Mouse (Mus musculus): ENCODE measurements around the gene Cstf3. TPM values are rescaled to one million over a fixed set of nuclear protein-coding genes. Genes with fewer than 3 reads are reported as not detected.

Cstf3 gene
- total RNA-seq, 1 experiment = 31.8 TPM

- no peak for TF ChIP-seq HCFC1 (IDR thresholded peaks at IDR 0.05; ENCODE audit: borderline replicate concordance, insufficient read depth, low read length)
- TF ChIP-seq ZC3H11A (IDR thresholded peaks at IDR 0.05; ENCODE audit: borderline replicate concordance, low read depth, low read length) = no peak
- TF ChIP-seq MAFK (IDR thresholded peaks at IDR 0.05; ENCODE audit: insufficient read depth, low read depth, low read length) = no peak
- TF ChIP-seq CHD2 (IDR thresholded peaks at IDR 0.05; ENCODE audit: low read depth, low read length) = no peak
- TF ChIP-seq ZNF384 (IDR thresholded peaks at IDR 0.05; ENCODE audit: low read depth, low read length) = no peak
- in situ Hi-C loops (cut with MboI; ENCODE audit: low sequenced_read_pairs in 2 of 2, unreplicated experiment in 2 of 2) = no loop called here
- H3K4me1 ChIP-seq (ENCODE audit: control insufficient read depth in 2 of 2, insufficient read depth in 2 of 2, low read length in 2 of 2, poor library complexity in 1 of 2) = no peaks in the 10 kb centered on the region; a peak in 1 of 4 replicates
- DNase-seq (ENCODE audit: low read depth, low spot score) = no peak
- no peak overlapping the region for H3K27ac ChIP-seq (ENCODE audit: insufficient read depth, low read depth, low read length, poor library complexity, severe bottlenecking)
- no peaks in the 10 kb centered on the region for H3K9me3 ChIP-seq (ENCODE audit: control insufficient read depth, insufficient read depth, low read depth, low read length)
- H3K9ac ChIP-seq (ENCODE audit: insufficient read depth, low read depth, low read length, poor library complexity, severe bottlenecking) = no peak overlapping the region
- no peak overlapping the region for H3K4me3 ChIP-seq (ENCODE audit: insufficient read depth in 1 of 2, low read depth in 1 of 2, low read length in 2 of 2, poor library complexity in 1 of 2, severe bottlenecking in 1 of 2)
- H3K36me3 ChIP-seq (ENCODE audit: control insufficient read depth, insufficient read depth, low read length, poor library complexity, severe bottlenecking) = no peaks in the 10 kb centered on the region
Observed at GRCm38 (mm10) chr2:104688321-104688720, 98.0 kb downstream of the Cstf3 start.

DNA sequence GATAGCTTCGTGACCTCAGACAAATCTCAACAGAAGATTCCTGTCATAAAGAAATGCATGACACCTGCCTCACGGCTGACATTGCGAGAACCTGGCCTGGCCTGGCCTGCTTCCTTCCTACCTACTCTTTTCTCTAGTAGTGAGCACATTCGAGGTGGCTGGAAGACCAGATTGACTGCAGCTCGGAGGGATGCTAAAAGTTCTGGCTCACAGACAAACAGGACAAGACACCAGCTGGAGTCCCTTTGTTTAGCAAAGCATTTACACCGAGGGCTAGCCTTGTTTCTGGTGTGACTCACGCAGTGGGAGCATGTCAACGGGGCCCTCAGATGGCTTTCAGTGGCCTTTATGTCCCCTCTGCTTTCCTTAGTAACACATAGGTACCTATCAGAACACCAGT is 98.4 kb downstream of the Cstf3 start:
- H3K27ac ChIP-seq (ENCODE audit: insufficient read depth, low read depth, low read length, poor library complexity, severe bottlenecking) = no peak overlapping the region
- no peak for DNase-seq (ENCODE audit: low read depth, low spot score)
- no peak overlapping the region for H3K4me3 ChIP-seq (ENCODE audit: insufficient read depth in 1 of 2, low read depth in 1 of 2, low read length in 2 of 2, poor library complexity in 1 of 2, severe bottlenecking in 1 of 2)
- H3K36me3 ChIP-seq (ENCODE audit: control insufficient read depth, insufficient read depth, low read length, poor library complexity, severe bottlenecking) = no peaks in the 10 kb centered on the region
- no peaks in the 10 kb centered on the region for H3K9me3 ChIP-seq (ENCODE audit: control insufficient read depth, insufficient read depth, low read depth, low read length)
- no peak overlapping the region for H3K9ac ChIP-seq (ENCODE audit: insufficient read depth, low read depth, low read length, poor library complexity, severe bottlenecking)
- TF ChIP-seq CHD2 (IDR thresholded peaks at IDR 0.05; ENCODE audit: low read depth, low read length) (no peak), ZNF384 (IDR thresholded peaks at IDR 0.05; ENCODE audit: low read depth, low read length) (no peak), ZC3H11A (IDR thresholded peaks at IDR 0.05; ENCODE audit: borderline replicate concordance, low read depth, low read length) (no peak)
- no peaks in the 10 kb centered on the region; a peak in 1 of 4 replicates for H3K4me1 ChIP-seq (ENCODE audit: control insufficient read depth in 2 of 2, insufficient read depth in 2 of 2, low read length in 2 of 2, poor library complexity in 1 of 2)
- in situ Hi-C loops (cut with MboI; ENCODE audit: low sequenced_read_pairs in 2 of 2, unreplicated experiment in 2 of 2) = no loop called here

DNA sequence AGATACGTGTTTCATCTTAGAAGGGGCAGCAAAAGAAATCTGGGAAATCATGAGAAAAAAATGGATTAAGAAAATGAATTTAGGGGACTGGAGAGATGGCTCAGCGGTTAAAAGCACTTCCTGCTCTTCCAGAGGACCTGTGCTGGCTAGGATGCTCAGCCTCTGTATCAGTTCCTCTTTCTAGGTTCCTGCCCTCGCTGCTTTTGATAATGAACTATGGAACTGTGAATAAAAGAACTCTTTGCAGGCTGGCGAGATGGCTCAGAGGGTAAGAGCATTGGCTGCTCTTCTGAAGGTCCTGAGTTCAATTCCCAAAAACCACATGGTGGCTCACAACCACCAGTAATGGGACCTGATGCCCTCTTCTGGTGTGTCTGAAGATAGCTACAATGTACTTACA is 100.4 kb downstream of the Cstf3 start:
- H3K9me3 ChIP-seq (ENCODE audit: control insufficient read depth, insufficient read depth, low read depth, low read length) = no peaks in the 10 kb centered on the region
- DNase-seq (ENCODE audit: low read depth, low spot score) = no peak

GRCm38 (mm10) chr2:104692551-104692950 is 102.2 kb downstream of the Cstf3 start:
- Histone ChIP-seq H3K27ac (ENCODE audit: insufficient read depth, low read depth, low read length, poor library complexity, severe bottlenecking) (no peak overlapping the region), H3K4me1 (ENCODE audit: control insufficient read depth in 2 of 2, insufficient read depth in 2 of 2, low read length in 2 of 2, poor library complexity in 1 of 2) (no peaks in the 10 kb centered on the region), H3K36me3 (ENCODE audit: control insufficient read depth, insufficient read depth, low read length, poor library complexity, severe bottlenecking) (no peaks in the 10 kb centered on the region), H3K4me3 (ENCODE audit: insufficient read depth in 1 of 2, low read depth in 1 of 2, low read length in 2 of 2, poor library complexity in 1 of 2, severe bottlenecking in 1 of 2) (no peak overlapping the region), H3K9me3 (ENCODE audit: control insufficient read depth, insufficient read depth, low read depth, low read length) (no peaks in the 10 kb centered on the region), H3K9ac (ENCODE audit: insufficient read depth, low read depth, low read length, poor library complexity, severe bottlenecking) (no peak overlapping the region)
- in situ Hi-C loops (cut with MboI; ENCODE audit: low sequenced_read_pairs in 2 of 2, unreplicated experiment in 2 of 2) = no loop called here
- TF ChIP-seq MAFK (IDR thresholded peaks at IDR 0.05; ENCODE audit: insufficient read depth, low read depth, low read length) (no peak), ZC3H11A (IDR thresholded peaks at IDR 0.05; ENCODE audit: borderline replicate concordance, low read depth, low read length) (no peak), HCFC1 (IDR thresholded peaks at IDR 0.05; ENCODE audit: borderline replicate concordance, insufficient read depth, low read length) (no peak), CHD2 (IDR thresholded peaks at IDR 0.05; ENCODE audit: low read depth, low read length) (no peak), ZNF384 (IDR thresholded peaks at IDR 0.05; ENCODE audit: low read depth, low read length) (no peak)
- no peak for DNase-seq (ENCODE audit: low read depth, low spot score)

More for the DNA sequence above, 100.4 kb downstream of the Cstf3 start:
- in situ Hi-C loops (cut with MboI; ENCODE audit: low sequenced_read_pairs in 2 of 2, unreplicated experiment in 2 of 2) = no loop called here
- Histone ChIP-seq H3K9ac (ENCODE audit: insufficient read depth, low read depth, low read length, poor library complexity, severe bottlenecking) (no peak overlapping the region), H3K36me3 (ENCODE audit: control insufficient read depth, insufficient read depth, low read length, poor library complexity, severe bottlenecking) (no peaks in the 10 kb centered on the region), H3K27ac (ENCODE audit: insufficient read depth, low read depth, low read length, poor library complexity, severe bottlenecking) (no peak overlapping the region), H3K4me1 (ENCODE audit: control insufficient read depth in 2 of 2, insufficient read depth in 2 of 2, low read length in 2 of 2, poor library complexity in 1 of 2) (no peaks in the 10 kb centered on the region), H3K4me3 (ENCODE audit: insufficient read depth in 1 of 2, low read depth in 1 of 2, low read length in 2 of 2, poor library complexity in 1 of 2, severe bottlenecking in 1 of 2) (no peak overlapping the region)
- TF ChIP-seq MAFK (IDR thresholded peaks at IDR 0.05; ENCODE audit: insufficient read depth, low read depth, low read length) = no peak
- TF ChIP-seq ZC3H11A (IDR thresholded peaks at IDR 0.05; ENCODE audit: borderline replicate concordance, low read depth, low read length) = no peak
- no peak for TF ChIP-seq HCFC1 (IDR thresholded peaks at IDR 0.05; ENCODE audit: borderline replicate concordance, insufficient read depth, low read length)
- TF ChIP-seq CHD2 (IDR thresholded peaks at IDR 0.05; ENCODE audit: low read depth, low read length) = no peak
- TF ChIP-seq ZNF384 (IDR thresholded peaks at IDR 0.05; ENCODE audit: low read depth, low read length) = no peak

DNA sequence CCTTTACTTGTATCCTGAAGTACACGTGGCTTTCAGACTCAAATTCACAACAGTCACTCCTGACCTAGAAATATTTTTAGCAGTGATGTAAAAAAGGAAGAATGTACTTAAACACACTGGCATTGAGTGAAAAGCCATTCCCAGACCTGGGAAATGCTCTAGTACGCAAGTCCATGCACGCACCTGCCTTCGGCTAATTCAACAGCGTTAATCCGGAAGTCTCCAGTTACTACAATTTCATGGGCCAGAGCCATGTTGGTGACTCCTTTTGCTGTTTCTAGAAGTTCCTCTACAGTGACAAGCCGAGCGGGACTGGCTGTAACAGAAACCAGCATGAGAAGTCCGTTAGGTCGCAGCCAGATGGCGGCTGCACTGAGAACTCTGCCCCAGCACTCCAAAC is 109.3 kb downstream of the Cstf3 start:
- in situ Hi-C loops (cut with MboI; ENCODE audit: low sequenced_read_pairs in 2 of 2, unreplicated experiment in 2 of 2) = no loop called here
- Histone ChIP-seq H3K36me3 (ENCODE audit: control insufficient read depth, insufficient read depth, low read length, poor library complexity, severe bottlenecking) (no peaks in the 10 kb centered on the region), H3K9me3 (ENCODE audit: control insufficient read depth, insufficient read depth, low read depth, low read length) (no peaks in the 10 kb centered on the region), H3K27ac (ENCODE audit: insufficient read depth, low read depth, low read length, poor library complexity, severe bottlenecking) (no peak overlapping the region), H3K4me3 (ENCODE audit: insufficient read depth in 1 of 2, low read depth in 1 of 2, low read length in 2 of 2, poor library complexity in 1 of 2, severe bottlenecking in 1 of 2) (no peak overlapping the region), H3K9ac (ENCODE audit: insufficient read depth, low read depth, low read length, poor library complexity, severe bottlenecking) (no peak overlapping the region), H3K4me1 (ENCODE audit: control insufficient read depth in 2 of 2, insufficient read depth in 2 of 2, low read length in 2 of 2, poor library complexity in 1 of 2) (peaks cover 0 to 5% of the 10 kb centered on the region in 2 experiments; a peak in 1 of 4 replicates)
- TF ChIP-seq ZC3H11A (IDR thresholded peaks at IDR 0.05; ENCODE audit: borderline replicate concordance, low read depth, low read length) = no peak
- no peak for TF ChIP-seq CHD2 (IDR thresholded peaks at IDR 0.05; ENCODE audit: low read depth, low read length)
- no peak for TF ChIP-seq MAFK (IDR thresholded peaks at IDR 0.05; ENCODE audit: insufficient read depth, low read depth, low read length)
- DNase-seq (ENCODE audit: low read depth, low spot score) = no peak

Measured in ES-E14 (cell line).